Mouse (Mus musculus): Measurements from ENCODE around the gene 2610318N02Rik. TPM values are rescaled to one million over a fixed set of nuclear protein-coding genes. Genes with fewer than 3 reads are reported as not detected.

Gene 2610318N02Rik
- 15.3 and 18.6 TPM in 2 replicates for polyA plus RNA-seq (2012; rRNA removed)

GRCm38 (mm10) chr16:17124871-17125520 lies at the start of gene 2610318N02Rik:
Gene 2610318N02Rik (minus strand): TSS chr16:17125167.

GRCm38 (mm10) chr16:17146772-17147235 lies 21.8 kb upstream of the 2610318N02Rik start, which contains the start of gene Ccdc116:
Gene Ccdc116 (minus strand): TSS chr16:17147229.

GRCm38 (mm10) chr16:17144339-17144738 lies 19.4 kb upstream of the 2610318N02Rik start, which contains the start of gene Ydjc:
Gene Ydjc (plus strand): TSS chr16:17144621.

GRCm38 (mm10) chr16:17132089-17132905 lies 7.3 kb upstream of the 2610318N02Rik start, which contains the start of gene Sdf2l1:
Gene Sdf2l1 (minus strand): TSS chr16:17132383.

DNA sequence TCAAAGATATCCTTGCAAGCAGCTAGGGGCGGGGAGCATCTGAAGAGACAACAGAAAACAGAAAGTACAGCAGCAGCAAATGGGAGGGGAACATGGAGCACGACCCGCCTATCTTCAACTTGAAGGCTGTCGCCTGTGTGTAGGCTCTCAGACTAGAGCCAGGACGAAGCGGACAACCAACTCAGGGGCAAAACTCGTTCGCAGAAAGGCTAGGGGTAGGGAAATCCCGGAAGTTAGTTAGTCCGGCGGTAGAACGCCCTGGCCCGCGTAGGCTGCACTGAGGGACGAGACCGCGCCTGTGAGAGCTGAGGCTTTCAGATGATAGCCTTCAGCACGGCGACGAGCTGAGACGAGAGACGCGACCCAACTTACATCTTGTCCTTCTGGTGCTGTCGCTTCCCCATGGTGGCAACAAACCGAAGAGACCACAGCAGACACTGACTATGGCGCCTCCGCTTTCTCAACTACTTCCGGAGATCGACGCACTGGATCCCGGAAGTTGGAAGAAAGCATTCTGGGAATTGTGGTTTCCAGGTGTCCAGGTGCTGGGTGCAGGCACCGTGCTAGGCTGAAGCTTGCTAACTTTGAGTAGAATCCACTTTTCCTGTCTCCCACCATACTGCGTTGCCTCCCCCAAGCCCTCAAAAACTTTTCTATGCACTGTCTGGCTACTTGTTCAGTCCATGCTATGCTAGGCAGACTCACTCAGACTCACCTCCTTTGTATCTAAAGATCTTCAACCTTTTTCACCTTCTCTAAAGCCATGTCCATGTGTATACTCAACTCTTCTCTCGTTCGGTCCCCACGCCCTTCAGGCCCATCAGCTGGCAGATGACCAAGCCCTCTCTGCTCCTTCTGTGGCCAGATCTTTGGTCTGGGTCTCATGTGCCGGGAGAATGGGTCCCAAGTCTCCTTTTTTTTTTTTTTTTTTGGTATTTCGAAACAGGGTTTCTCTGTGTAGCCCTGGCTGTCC lies 13.9 kb downstream of the 2610318N02Rik start, which contains the start of gene Ppil2:
Gene Ppil2, minus strand, starts transcription at position 487 of the 973 bp plus-strand sequence.

DNA sequence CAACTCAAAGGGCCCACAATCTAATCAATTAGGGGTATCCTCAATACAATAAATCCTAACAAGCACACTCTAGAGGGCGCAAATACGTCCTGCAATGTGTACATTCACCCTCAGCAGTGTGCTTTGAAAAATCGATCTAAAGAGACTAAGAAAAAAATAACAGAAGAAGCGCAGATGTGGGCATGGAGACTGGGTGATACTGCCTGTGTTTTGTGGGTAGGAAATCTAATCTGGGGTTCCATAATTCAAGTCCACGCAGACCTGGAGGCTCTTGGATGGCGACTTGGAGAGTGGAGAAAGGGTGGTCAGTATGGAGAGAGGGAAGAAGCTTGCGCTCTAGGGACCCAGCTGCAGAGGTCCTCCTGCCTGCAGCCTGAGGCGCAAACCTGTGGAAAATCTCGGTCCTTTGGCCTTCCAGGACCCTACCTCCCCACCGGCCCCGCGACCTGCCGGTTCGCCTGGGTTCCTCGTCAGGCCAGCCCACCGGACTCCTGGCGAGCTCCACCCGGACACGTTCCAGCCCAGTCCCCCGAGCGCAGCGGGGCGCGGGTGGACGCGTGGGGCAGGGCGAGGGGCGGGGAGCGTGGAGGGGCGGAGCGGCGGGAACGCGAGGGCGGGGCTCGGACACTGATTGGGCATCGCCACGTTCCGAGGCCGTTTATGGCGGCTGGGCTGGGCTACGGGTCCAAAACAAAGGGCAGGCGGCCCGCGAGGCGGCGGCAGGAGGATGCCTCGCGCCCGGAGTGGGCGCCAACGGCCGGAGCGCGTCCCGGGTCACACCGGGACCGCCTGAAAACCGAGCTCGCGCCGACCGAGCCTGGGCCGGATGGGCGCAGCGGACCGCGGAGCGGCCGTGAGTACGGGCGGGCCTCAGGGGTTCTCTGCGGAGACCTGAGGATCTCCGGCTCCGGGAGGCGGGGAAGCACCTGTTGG lies 55.2 kb downstream of the 2610318N02Rik start, which contains the start of gene Ypel1:
Gene Ypel1, plus strand, starts transcription at position 186 of the 933 bp plus-strand sequence.

Other genes with a start within 250 kb of the 2610318N02Rik start
- gene Ppm1f, start 228.7 kb downstream of the 2610318N02Rik start, polyA plus RNA-seq (2012; rRNA removed): 29.1 and 29.5 TPM in 2 replicates
- gene Mapk1, start 141.8 kb downstream of the 2610318N02Rik start, polyA plus RNA-seq (2012; rRNA removed): 191 and 195 TPM in 2 replicates
- gene Ypel1, start 55.5 kb downstream of the 2610318N02Rik start, polyA plus RNA-seq (2012; rRNA removed): 87.0 and 94.2 TPM in 2 replicates
- gene Ppil2, start 13.9 kb downstream of the 2610318N02Rik start, polyA plus RNA-seq (2012; rRNA removed): 133 and 137 TPM in 2 replicates
- gene Sdf2l1, start 7.2 kb upstream of the 2610318N02Rik start, polyA plus RNA-seq (2012; rRNA removed): 18.4 and 18.8 TPM in 2 replicates
- gene Ydjc, start 19.5 kb upstream of the 2610318N02Rik start, polyA plus RNA-seq (2012; rRNA removed): 79.1 and 81.8 TPM in 2 replicates
- 11.1 and 11.3 TPM in 2 replicates for gene Ccdc116, start 22.1 kb upstream of the 2610318N02Rik start, polyA plus RNA-seq (2012; rRNA removed)
- 113 and 116 TPM in 2 replicates for gene Ube2l3, start 77.5 kb upstream of the 2610318N02Rik start, polyA plus RNA-seq (2012; rRNA removed)
- 1.6 TPM in 2 replicates for gene Rimbp3, start 83.4 kb upstream of the 2610318N02Rik start, polyA plus RNA-seq (2012; rRNA removed)
- gene Hic2, start 108.4 kb upstream of the 2610318N02Rik start, polyA plus RNA-seq (2012; rRNA removed): 9.2 and 10.8 TPM in 2 replicates
- gene Tmem191c, start 150.9 kb upstream of the 2610318N02Rik start, polyA plus RNA-seq (2012; rRNA removed): 128 and 133 TPM in 2 replicates
- gene Serpind1, start 206.2 kb upstream of the 2610318N02Rik start, polyA plus RNA-seq (2012; rRNA removed): 2.3 and 3.2 TPM in 2 replicates

Data from central nervous system, embryonic 18 days (tissue).